Mouse (Mus musculus) testis, adult 2 months (tissue): ENCODE measurements around the gene 5730596B20Rik.

Experiments
- CTCF ChIP-seq: fragments of 200-500 bp; IDR thresholded peaks from 2 replicates; pipeline ENCODE4 v1.5.1; 2012; ENCODE audit warnings: low read depth, mild to moderate bottlenecking, inconsistent platforms, low read length, moderate library complexity; ENCODE audit not compliant: control insufficient read depth, insufficient read depth, insufficient replicate concordance
- POLR2A ChIP-seq: fragments of 200-500 bp; IDR thresholded peaks from 2 replicates; pipeline ENCODE4 v1.6.1; 2012; ENCODE audit warnings: low read depth, mild to moderate bottlenecking, inconsistent platforms, low read length, moderate library complexity; ENCODE audit not compliant: control insufficient read depth

DNA sequence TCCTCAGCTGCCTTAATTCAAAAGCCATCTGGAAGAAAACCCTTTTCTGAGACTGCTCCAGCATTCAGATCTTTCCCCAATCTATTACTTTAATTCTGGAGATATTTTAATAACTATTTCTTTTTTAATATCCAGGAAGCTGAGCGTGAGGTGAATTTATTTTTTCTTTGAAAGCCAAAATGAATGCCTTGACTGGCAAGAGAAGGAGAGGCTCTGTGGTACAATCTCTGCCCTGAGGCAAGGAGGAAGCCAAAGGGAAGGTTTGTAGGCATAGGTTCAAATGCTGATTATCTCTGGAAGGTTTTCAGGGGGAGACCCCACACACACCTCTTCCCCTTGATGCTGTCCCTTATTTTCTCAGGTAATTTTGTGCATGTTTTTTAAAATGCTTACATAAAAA, 10.1 kb upstream of the 5730596B20Rik start:
- TF ChIP-seq CTCF (no peak), POLR2A (no peak)
